Mouse (Mus musculus) duodenum, adult 2 months (tissue): ENCODE measurements around the gene Pisd. TPM values are rescaled to one million over a fixed set of nuclear protein-coding genes. Genes with fewer than 3 reads are reported as not detected.

Experiments
- polyA plus RNA-seq: library from polyadenylated mRNA; depleted of rRNA; stranded (reverse); fragments of >200 nt; gene quantifications from 2 replicates; pipeline ENCODE4 v1.2.3, GENCODE M21; 2012; ENCODE audit warnings: low replicate concordance; rRNA removed

Gene Pisd
- polyA plus RNA-seq: 123 and 130 TPM in 2 replicates

GRCm38 (mm10) chr5:32785313-32785915 lies at the start of gene Pisd:
TSS of gene Pisd (minus strand) at chr5:32785646.

GRCm38 (mm10) chr5:32827009-32827408 lies 41.6 kb upstream of the Pisd start, which contains the start of gene Gm20671:
TSS of gene Gm20671 (minus strand) at chr5:32827109.

Other genes starting within 250 kb of the Pisd start
- 3.0 and 4.4 TPM in 2 replicates for gene Yes1, start 174.5 kb downstream of the Pisd start, polyA plus RNA-seq
- 7.8 and 11.4 TPM in 2 replicates for gene Gm20671, start 41.5 kb upstream of the Pisd start, polyA plus RNA-seq
- 2.2 and 2.5 TPM in 2 replicates for gene Prr14l, start 68.6 kb upstream of the Pisd start, polyA plus RNA-seq
- 3.5 and 5.4 TPM in 2 replicates for gene Depdc5, start 78.1 kb upstream of the Pisd start, polyA plus RNA-seq
- gene Ywhah, start 233.2 kb upstream of the Pisd start, polyA plus RNA-seq: 76.2 and 116 TPM in 2 replicates